Mouse (Mus musculus) C2C12 (cell line): Measurements from ENCODE around the gene Pla2g2d. TPM values are rescaled to one million over a fixed set of nuclear protein-coding genes. Genes with fewer than 3 reads are reported as not detected.
"Not testable (repeated sequence)": the region's sequence is repeated elsewhere in the genome, so short reads cannot be mapped to it uniquely, and the experiment has no call there.

Source experiments
- H3K27me3 ChIP-seq: one replicate; pipeline ENCODE4 v1.6.1; 2011; ENCODE audit not compliant: control insufficient read depth, insufficient read depth, insufficient read length
- H3K36me3 ChIP-seq: one replicate; pipeline ENCODE4 v1.6.1; 2011; ENCODE audit not compliant: control insufficient read depth, insufficient read depth
- H3K4me3 ChIP-seq: one replicate; pipeline ENCODE4 v1.5.1; 2011; ENCODE audit warnings: mild to moderate bottlenecking, control low read depth; ENCODE audit not compliant: poor library complexity, insufficient read depth, severe bottlenecking
- H3K79me2 ChIP-seq: one replicate; pipeline ENCODE4 v1.6.1; 2011; ENCODE audit not compliant: control insufficient read depth, insufficient read depth
- H3K79me3 ChIP-seq: one replicate; pipeline ENCODE4 v1.6.1; 2011; ENCODE audit warnings: low read depth, control low read depth
- H3ac ChIP-seq: one replicate; pipeline ENCODE3; 2011; ENCODE audit warnings: low read depth; ENCODE audit not compliant: control insufficient read depth, insufficient read length
- CEBPB ChIP-seq: IDR thresholded peaks from one replicate; pipeline ENCODE4 v1.6.1; 2011; ENCODE audit warnings: low read depth, mild to moderate bottlenecking, control low read depth, moderate library complexity
- CTCF ChIP-seq: IDR thresholded peaks from one replicate; pipeline ENCODE4 v1.5.1; 2011; ENCODE audit not compliant: control insufficient read depth, insufficient read depth, insufficient read length
- FOSL1 ChIP-seq: IDR thresholded peaks from one replicate; pipeline ENCODE4 v1.8.0; 2011; ENCODE audit warnings: mild to moderate bottlenecking, low read length; ENCODE audit not compliant: poor library complexity, insufficient read depth, severe bottlenecking
- MAX ChIP-seq: IDR thresholded peaks from one replicate; pipeline ENCODE4 v1.6.1; 2011; ENCODE audit warnings: mild to moderate bottlenecking, control low read depth
- MYOD1 ChIP-seq: IDR thresholded peaks from one replicate; pipeline ENCODE4 v1.6.1; 2011; ENCODE audit warnings: low read depth; ENCODE audit not compliant: control insufficient read depth, insufficient read length
- MYOG ChIP-seq: IDR thresholded peaks from one replicate; pipeline ENCODE4 v1.6.1; 2011; ENCODE audit not compliant: control insufficient read depth, insufficient read length; ENCODE audit errors: extremely low read depth
- USF1 ChIP-seq: IDR thresholded peaks from one replicate; pipeline ENCODE4 v1.6.1; 2011; ENCODE audit warnings: low read depth, mild to moderate bottlenecking, control low read depth, moderate library complexity
- polyA plus RNA-seq: library from polyadenylated mRNA; unstranded; fragments of >200 nt; fragmentation: generic; extraction: Trizol; gene quantifications from one replicate; pipeline ENCODE4 v1.2.1, GENCODE M21; 2012; ENCODE audit warnings: missing spikeins

Pla2g2d gene
- polyA plus RNA-seq, 1 experiment, result not detected

DNA sequence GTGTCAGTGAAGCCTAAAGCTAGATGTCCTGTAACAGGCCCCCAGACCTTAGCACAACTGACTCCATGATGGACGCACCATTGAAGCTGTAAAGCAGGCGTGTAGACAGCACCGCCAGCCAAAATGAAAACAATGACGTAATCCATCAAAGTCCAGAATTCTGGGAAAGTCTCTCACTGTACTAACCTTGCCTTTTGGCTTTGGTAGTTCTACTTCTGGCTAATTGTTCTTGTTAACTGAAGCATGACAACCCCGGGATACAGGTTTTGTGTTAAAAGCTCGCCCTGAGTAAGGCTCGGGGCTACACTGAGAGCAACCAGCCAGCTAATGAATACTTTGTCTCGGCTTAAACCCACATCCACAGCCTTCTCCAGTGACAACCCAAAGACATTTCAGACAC is 29.7 kb downstream of the Pla2g2d start:
- Histone ChIP-seq H3K79me3 (no peaks in the 10 kb centered on the region), H3K36me3 (no peaks in the 10 kb centered on the region), H3K27me3 (peaks cover 21% of the 10 kb centered on the region), H3ac (no peak overlapping the region), H3K4me3 (no peak overlapping the region), H3K79me2 (no peaks in the 10 kb centered on the region)
- TF ChIP-seq USF1, result no peak
- no peak for TF ChIP-seq FOSL1
- no peak for TF ChIP-seq CTCF
- TF ChIP-seq MYOG, result no peak
- TF ChIP-seq CEBPB, result no peak
- TF ChIP-seq MYOD1, result no peak
- TF ChIP-seq MAX, result no peak

DNA sequence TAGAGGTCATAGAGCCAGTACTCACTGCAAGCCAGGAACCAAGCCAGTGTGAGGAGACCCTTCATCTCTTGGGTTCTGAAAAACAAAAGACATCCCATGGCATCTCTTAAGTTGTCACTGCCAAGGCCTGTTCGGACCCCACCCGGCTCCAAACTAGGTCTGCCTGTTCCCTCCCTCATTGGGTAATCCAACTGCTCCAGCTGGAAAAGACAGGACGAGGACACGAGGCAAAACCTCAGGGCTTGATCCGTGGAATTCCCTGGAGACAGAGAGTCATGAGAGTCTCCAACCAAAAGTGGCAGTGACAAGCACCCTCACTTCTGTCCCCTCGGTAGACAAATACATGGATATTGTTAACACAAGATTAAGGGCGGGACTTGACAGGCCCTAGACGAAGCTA is 30.6 kb downstream of the Pla2g2d start:
- no peak overlapping the region for H3ac ChIP-seq
- H3K79me2 ChIP-seq, result no peaks in the 10 kb centered on the region
- no peaks in the 10 kb centered on the region for H3K36me3 ChIP-seq
- no peak overlapping the region for H3K4me3 ChIP-seq
- TF ChIP-seq MYOD1 (no peak), CTCF (no peak), CEBPB (no peak), MYOG (no peak), MAX (no peak), FOSL1 (no peak), USF1 (no peak)
- H3K27me3 ChIP-seq, result peaks cover 19% of the 10 kb centered on the region
- H3K79me3 ChIP-seq, result no peaks in the 10 kb centered on the region

DNA sequence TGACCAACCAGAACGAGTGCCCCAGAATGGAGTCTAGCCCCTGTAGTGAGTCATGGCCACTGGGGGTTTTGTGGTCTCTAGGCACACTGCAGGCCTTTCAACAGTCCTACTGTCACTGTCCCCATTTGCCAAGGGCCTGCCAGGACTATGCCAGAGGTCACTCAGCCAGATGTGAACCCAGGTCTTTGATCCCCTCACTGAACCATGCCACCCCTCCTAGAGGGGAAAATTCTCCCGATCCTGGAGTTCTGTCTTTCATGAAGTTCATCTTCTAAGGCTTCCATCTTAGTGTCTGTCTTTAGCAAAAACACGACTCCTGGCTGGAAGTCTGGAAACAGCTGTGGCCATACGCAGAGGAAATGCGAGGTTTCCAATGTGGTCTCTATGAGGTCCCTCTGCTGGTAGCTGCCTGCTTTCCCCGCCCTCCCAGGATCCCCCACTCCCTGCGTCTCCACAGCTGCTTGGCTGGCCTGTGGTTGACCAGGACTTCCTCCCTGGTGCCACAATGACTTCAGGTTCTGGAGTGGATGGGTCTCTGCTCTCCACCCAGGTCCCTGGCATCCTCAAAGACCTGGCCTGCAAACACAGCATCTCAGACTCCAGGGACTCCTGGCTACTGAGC is 31.5 kb downstream of the Pla2g2d start:
- no peaks in the 10 kb centered on the region for H3K36me3 ChIP-seq
- no peaks in the 10 kb centered on the region for H3K79me3 ChIP-seq
- no peaks in the 10 kb centered on the region for H3K79me2 ChIP-seq
- H3ac ChIP-seq, result no peak overlapping the region
- H3K27me3 ChIP-seq, result peaks cover 25% of the 10 kb centered on the region
- H3K4me3 ChIP-seq, result no peak overlapping the region
- TF ChIP-seq USF1 (no peak), MYOG (no peak), CEBPB (no peak), MYOD1 (no peak), FOSL1 (no peak), CTCF (no peak), MAX (no peak)

DNA sequence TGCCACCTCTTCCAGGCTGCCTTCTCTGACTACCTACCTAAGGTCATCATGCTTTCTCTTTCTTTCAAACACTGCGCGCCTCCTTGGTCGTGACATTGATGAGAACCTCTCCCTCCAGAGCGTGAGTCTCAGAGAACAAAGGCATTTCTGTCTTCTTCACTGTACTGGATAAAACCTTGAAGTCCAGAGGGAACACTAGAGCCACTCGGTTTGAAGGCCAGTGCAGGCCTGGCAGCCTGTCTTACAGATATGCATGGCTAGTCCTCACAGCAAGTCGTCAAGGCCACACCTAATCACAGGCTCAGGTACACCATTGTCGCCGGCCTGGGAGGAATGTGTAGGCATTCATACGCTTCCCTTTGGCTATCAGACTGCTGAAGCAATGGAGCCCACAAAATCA is 40.6 kb downstream of the Pla2g2d start:
- no peaks in the 10 kb centered on the region for H3K79me2 ChIP-seq
- peaks cover 30% of the 10 kb centered on the region for H3K27me3 ChIP-seq
- TF ChIP-seq MYOD1 (no peak), MAX (no peak), FOSL1 (no peak), USF1 (no peak), CTCF (no peak), CEBPB (no peak), MYOG (no peak)
- no peaks in the 10 kb centered on the region for H3K79me3 ChIP-seq
- no peak overlapping the region for H3ac ChIP-seq
- no peaks in the 10 kb centered on the region for H3K36me3 ChIP-seq
- H3K4me3 ChIP-seq, result no peak overlapping the region

DNA sequence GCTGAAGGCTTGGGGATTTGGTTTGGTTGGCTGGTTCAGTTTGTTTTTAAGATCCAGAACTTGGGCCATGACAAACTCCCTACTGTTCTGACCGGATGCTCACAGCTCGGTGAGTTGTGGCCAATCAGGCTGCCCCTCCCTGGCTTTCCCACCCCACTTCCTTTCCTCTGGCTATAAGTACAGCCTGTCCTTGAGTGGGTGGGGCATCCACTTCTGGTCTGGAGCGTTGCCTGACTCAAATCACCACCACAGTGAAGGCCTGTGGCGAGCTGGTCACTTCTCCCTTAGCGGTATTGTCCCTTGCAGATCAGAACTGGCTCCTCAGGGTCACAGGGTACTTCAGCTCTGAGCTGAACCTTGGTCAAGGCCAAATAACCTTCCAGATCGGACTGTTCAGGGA is 42.2 kb downstream of the Pla2g2d start:
- no peak overlapping the region for H3ac ChIP-seq
- no peaks in the 10 kb centered on the region for H3K36me3 ChIP-seq
- H3K79me2 ChIP-seq, result no peaks in the 10 kb centered on the region
- no peaks in the 10 kb centered on the region for H3K79me3 ChIP-seq
- peaks cover 15% of the 10 kb centered on the region for H3K27me3 ChIP-seq
- H3K4me3 ChIP-seq, result no peak overlapping the region
- TF ChIP-seq MAX (no peak), USF1 (no peak), CTCF (no peak), MYOG (no peak), FOSL1 (no peak), MYOD1 (no peak), CEBPB (no peak)

DNA sequence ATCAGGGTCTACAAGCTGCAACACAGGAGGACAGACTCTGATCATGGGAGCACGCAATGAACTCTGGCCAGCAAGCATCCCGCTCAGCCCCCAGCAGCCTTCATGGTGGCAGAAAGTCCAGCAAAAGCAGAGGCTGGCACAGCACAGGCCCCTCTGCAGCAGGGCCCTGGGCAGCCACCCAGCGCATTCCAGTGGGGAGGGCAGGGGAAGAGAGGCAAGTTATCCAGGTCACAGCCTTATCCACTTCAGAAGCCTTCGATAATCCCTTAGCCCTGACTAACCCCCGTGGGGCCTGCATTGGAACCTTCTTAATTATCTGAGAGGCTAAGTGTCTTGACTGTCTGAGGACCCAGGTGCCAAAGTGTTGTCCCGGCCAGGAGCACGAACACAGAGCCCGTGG is 43.6 kb downstream of the Pla2g2d start:
- H3K27me3 ChIP-seq, result peaks cover 10% of the 10 kb centered on the region
- H3K4me3 ChIP-seq, result no peak overlapping the region
- H3K36me3 ChIP-seq, result no peaks in the 10 kb centered on the region
- H3K79me2 ChIP-seq, result no peaks in the 10 kb centered on the region
- no peak overlapping the region for H3ac ChIP-seq
- no peaks in the 10 kb centered on the region for H3K79me3 ChIP-seq
- no peak for TF ChIP-seq FOSL1

DNA sequence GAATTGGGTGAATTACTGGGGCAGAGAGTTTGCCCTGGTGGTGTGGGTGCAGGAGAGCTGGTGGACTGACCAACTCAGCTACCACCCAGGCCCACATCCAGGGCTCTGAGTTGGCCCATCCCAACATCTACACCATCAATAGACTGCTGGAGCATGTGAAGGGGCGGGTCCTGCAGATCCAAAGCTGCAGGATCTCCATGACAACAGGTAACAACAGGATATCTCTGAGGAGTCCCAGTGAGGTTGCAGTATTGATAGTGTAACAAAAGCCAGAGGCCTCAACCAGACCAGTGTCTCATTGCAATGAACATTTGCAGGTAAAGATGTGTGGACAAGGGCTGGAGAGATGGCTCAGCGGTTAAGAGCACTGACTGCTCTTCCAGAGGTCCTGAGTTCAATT is 45.5 kb downstream of the Pla2g2d start:
- TF ChIP-seq CTCF (no peak), USF1 (no peak), FOSL1 (no peak), CEBPB (no peak), MYOD1 (no peak), MYOG (no peak), MAX (no peak)
- no peaks in the 10 kb centered on the region for H3K79me2 ChIP-seq
- H3K79me3 ChIP-seq, result no peaks in the 10 kb centered on the region
- H3K36me3 ChIP-seq, result no peaks in the 10 kb centered on the region
- no peak overlapping the region for H3K4me3 ChIP-seq
- H3ac ChIP-seq, result no peak overlapping the region
- peaks cover 8% of the 10 kb centered on the region for H3K27me3 ChIP-seq

DNA sequence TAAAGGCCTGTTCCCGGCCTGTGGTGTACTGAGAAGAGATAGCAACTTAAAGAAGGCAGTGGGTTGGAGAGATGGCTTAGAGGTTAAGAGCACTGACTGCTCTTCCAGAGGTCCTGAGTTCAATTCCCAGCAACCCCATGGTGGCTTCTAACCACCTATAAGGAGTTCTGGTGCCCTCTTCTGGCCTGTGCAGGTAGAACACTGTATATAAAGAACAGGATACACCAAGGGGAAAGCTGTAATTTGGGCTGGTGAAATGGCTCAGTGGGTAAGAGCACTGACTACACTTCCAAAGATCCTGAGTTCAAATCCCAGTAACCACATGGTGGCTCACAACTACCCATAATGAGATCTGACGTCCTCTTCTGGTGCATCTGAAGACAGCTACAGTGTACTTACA is 48.6 kb downstream of the Pla2g2d start:
- H3K79me3 ChIP-seq, H3K4me3 ChIP-seq, H3K27me3 ChIP-seq, H3K36me3 ChIP-seq, H3ac ChIP-seq, H3K79me2 ChIP-seq: not testable (repeated sequence)
